Mouse (Mus musculus) layer of hippocampus, adult 8-10 months (tissue): ENCODE results near the gene Ren1. TPM values are rescaled to one million over a fixed set of nuclear protein-coding genes. Genes with fewer than 3 reads are reported as not detected.

Source experiments
- DNase-seq, 2 experiments: peaks; one replicate each; pipeline ENCODE4 v3.0.0; 2022; ENCODE audit warnings: low spot score in 2 of 2
- total RNA-seq, 4 experiments: library from RNA; stranded (reverse); gene quantifications; 2 replicates each; pipeline ENCODE4 v1.2.4; 2022

Gene Ren1
- total RNA-seq, 4 experiments from 2014 or later: not detected

- no peak for DNase-seq
Observed at GRCm38 (mm10) chr1:133408880-133409516, 58.7 kb downstream of the Ren1 start.

GRCm38 (mm10) chr1:133409786-133410185, 59.5 kb downstream of the Ren1 start:
- no peak for DNase-seq

Other genes with a start within 250 kb of the Ren1 start
- gene Ppp1r15b, start 219.4 kb upstream of the Ren1 start, total RNA-seq: 10 to 100 TPM; 39.6 to 47.7 (median 43.0) TPM
- 10 to 100 TPM; 61.6 to 69.8 (median 62.7) TPM for gene Plekha6, start 186.3 kb upstream of the Ren1 start, total RNA-seq
- not detected for gene Golt1a, start 40.7 kb upstream of the Ren1 start, total RNA-seq
- gene Kiss1, start 28.6 kb upstream of the Ren1 start, total RNA-seq: not detected
- 1 to 10 TPM; 2.0 to 3.3 (median 2.5) TPM for gene Etnk2, start 13.1 kb downstream of the Ren1 start, total RNA-seq
- gene Sox13, start 73.9 kb downstream of the Ren1 start, total RNA-seq: 10 to 100 TPM in 1 of 4 experiments, 1 to 10 TPM in 3; 9.3 to 13.7 (median 9.4) TPM